Mouse (Mus musculus): Measurements from ENCODE around the gene Col16a1.

Gene Col16a1

GRCm38 (mm10) chr4:130084331-130084945, 36.8 kb downstream of the Col16a1 start:
- DNase-seq (ENCODE audit: low read depth, low spot score), result no peak

- no peak for DNase-seq (ENCODE audit: low read depth, low spot score)
These were observed 37.7 kb downstream of the Col16a1 start for GRCm38 (mm10) chr4:130085246-130085820.

- DNase-seq (ENCODE audit: low read depth, low spot score), result peak; percentile 84
These were observed 39.7 kb downstream of the Col16a1 start for GRCm38 (mm10) chr4:130087293-130087692.

- DNase-seq (ENCODE audit: low read depth, low spot score), result peak; percentile 32
These were observed 47.5 kb downstream of the Col16a1 start for GRCm38 (mm10) chr4:130095137-130095536.

- peak; percentile 25 for DNase-seq (ENCODE audit: low read depth, low spot score)
These were observed 53.5 kb downstream of the Col16a1 start for GRCm38 (mm10) chr4:130101183-130101582.

GRCm38 (mm10) chr4:130102111-130102651, 54.5 kb downstream of the Col16a1 start, which contains the start of gene Pef1:
Gene Pef1, plus strand, starts transcription at chr4:130102558.
- DNase-seq (ENCODE audit: low read depth, low spot score), result peak; percentile 36

GRCm38 (mm10) chr4:130103632-130104031, 56.0 kb downstream of the Col16a1 start:
- DNase-seq (ENCODE audit: low read depth, low spot score), result no peak

GRCm38 (mm10) chr4:130104584-130104983, 56.9 kb downstream of the Col16a1 start:
- DNase-seq (ENCODE audit: low read depth, low spot score), result no peak

- no peak for DNase-seq (ENCODE audit: low read depth, low spot score)
These were observed 59.4 kb downstream of the Col16a1 start for GRCm38 (mm10) chr4:130107065-130107443.

GRCm38 (mm10) chr4:130107444-130108131, 59.9 kb downstream of the Col16a1 start:
- DNase-seq (ENCODE audit: low read depth, low spot score), result peak; percentile 100

GRCm38 (mm10) chr4:130108929-130109328, 61.3 kb downstream of the Col16a1 start:
- no peak for DNase-seq (ENCODE audit: low read depth, low spot score)

- DNase-seq (ENCODE audit: low read depth, low spot score), result no peak
These were observed 62.0 kb downstream of the Col16a1 start for GRCm38 (mm10) chr4:130109666-130110065.

GRCm38 (mm10) chr4:130110091-130110490, 62.5 kb downstream of the Col16a1 start:
- DNase-seq (ENCODE audit: low read depth, low spot score), result no peak

GRCm38 (mm10) chr4:130112299-130112698, 64.7 kb downstream of the Col16a1 start:
- DNase-seq (ENCODE audit: low read depth, low spot score), result no peak

GRCm38 (mm10) chr4:130112732-130113131, 65.1 kb downstream of the Col16a1 start:
- DNase-seq (ENCODE audit: low read depth, low spot score), result no peak

- DNase-seq (ENCODE audit: low read depth, low spot score), result no peak
These were observed 73.1 kb downstream of the Col16a1 start for GRCm38 (mm10) chr4:130120752-130121151.

GRCm38 (mm10) chr4:130121560-130121959, 73.9 kb downstream of the Col16a1 start:
- DNase-seq (ENCODE audit: low read depth, low spot score), result no peak

GRCm38 (mm10) chr4:130123020-130123419, 75.4 kb downstream of the Col16a1 start:
- no peak for DNase-seq (ENCODE audit: low read depth, low spot score)

GRCm38 (mm10) chr4:130124110-130124509, 76.5 kb downstream of the Col16a1 start:
- no peak for DNase-seq (ENCODE audit: low read depth, low spot score)

GRCm38 (mm10) chr4:130125164-130125563, 77.5 kb downstream of the Col16a1 start:
- no peak for DNase-seq (ENCODE audit: low read depth, low spot score)

- DNase-seq (ENCODE audit: low read depth, low spot score), result no peak
These were observed 78.3 kb downstream of the Col16a1 start for GRCm38 (mm10) chr4:130125935-130126334.

GRCm38 (mm10) chr4:130128907-130129306, 81.3 kb downstream of the Col16a1 start:
- no peak for DNase-seq (ENCODE audit: low read depth, low spot score)

- no peak for DNase-seq (ENCODE audit: low read depth, low spot score)
These were observed 82.4 kb downstream of the Col16a1 start for GRCm38 (mm10) chr4:130130082-130130481.

All from mesoderm, embryonic 11.5 days (tissue).